Comparison of ENCODE assay signal across 8 mouse cellular contexts in genomic region chr10:83359451-83359850, GRCm38 (mm10). TPM values are rescaled to one million over a fixed set of nuclear protein-coding genes. Genes with fewer than 3 reads are reported as not detected.
DNase-seq lines count a peak whose midpoint lies in the region; ATAC-seq and TF ChIP-seq lines count a peak whose summit lies in the region.

No protein-coding gene starts in this region.

- intact Hi-C loops in gastrocnemius, adult 2 months (cut with DNase I): no loop called here
- intact Hi-C loops in gastrocnemius, postnatal 14 days (cut with DNase I; ENCODE audit: low total_unique reads): no loop called here

- 88% methylated on average over 4 of the region's 4 CpGs for WGBS in hindbrain, embryonic 16.5 days
- 87% methylated on average over 4 of the region's 4 CpGs for WGBS in macrophage (ENCODE audit: missing documents)

- H3K9ac ChIP-seq in ES-E14 (ENCODE audit: insufficient read depth, low read depth, low read length, poor library complexity, severe bottlenecking): peak overlapping the region; percentile 64; the same call in 1 of the 2 replicates
- peak overlapping the region; percentile 51; the same call in 1 of the 2 replicates for H3K9ac ChIP-seq in hindbrain, embryonic 16.5 days (ENCODE audit: low read depth, low read length)

- in situ Hi-C loops in ES-E14 (cut with MboI; ENCODE audit: low sequenced_read_pairs in 2 of 2, unreplicated experiment in 2 of 2): no loop called here

- peak overlapping the region; percentile 62 for H3K4me2 ChIP-seq in hindbrain, embryonic 16.5 days (ENCODE audit: low read length)

- peak overlapping the region; percentile 95 for H3K4me3 ChIP-seq in gastrocnemius, adult 2 months
- peak overlapping the region; percentile 39 to 82; a peak in 3 of 4 replicates for H3K4me3 ChIP-seq in ES-E14 (ENCODE audit: insufficient read depth in 1 of 2, low read depth in 1 of 2, low read length in 2 of 2, poor library complexity in 1 of 2, severe bottlenecking in 1 of 2)
- peak overlapping the region; percentile 93 for H3K4me3 ChIP-seq in hindbrain, embryonic 16.5 days (ENCODE audit: low read length)
- H3K4me3 ChIP-seq in macrophage (ENCODE audit: inconsistent target): peak overlapping the region; percentile 52; the same call in 1 of the 2 replicates

- H3K4me1 ChIP-seq in ES-E14 (ENCODE audit: control insufficient read depth in 2 of 2, insufficient read depth in 2 of 2, low read length in 2 of 2, poor library complexity in 1 of 2): peaks cover 3 to 7% of the 10 kb centered on the region in 2 experiments; a peak in 2 of 4 replicates
- H3K4me1 ChIP-seq in hindbrain, embryonic 16.5 days (ENCODE audit: control insufficient read depth, insufficient read depth, low read depth, low read length): peaks cover 11% of the 10 kb centered on the region

- DNase-seq in gastrocnemius, adult 2 months: no peak
- DNase-seq in gastrocnemius, postnatal 14 days: no peak
- DNase-seq in ES-E14 (ENCODE audit: low read depth, low spot score): no peak
- no peak for DNase-seq in adipocyte (ENCODE audit: low spot score)
- no peak for DNase-seq in gastrocnemius, postnatal 25 days

- no peaks in the 10 kb centered on the region for H3K27me3 ChIP-seq in hindbrain, embryonic 16.5 days (replicated peaks; ENCODE audit: control insufficient read depth, insufficient read depth, low read length)

- H3K36me3 ChIP-seq in ES-E14 (ENCODE audit: control insufficient read depth, insufficient read depth, low read length, poor library complexity, severe bottlenecking) (peaks cover 19% of the 10 kb centered on the region), macrophage (ENCODE audit: inconsistent target) (peaks cover 11% of the 10 kb centered on the region; the same call in 1 of the 2 replicates)
- H3K36me3 ChIP-seq in hindbrain, embryonic 16.5 days (ENCODE audit: control insufficient read depth, insufficient read depth, low read length): peaks cover 4% of the 10 kb centered on the region; the same call in 1 of the 2 replicates

- H3K79me2 ChIP-seq in macrophage (ENCODE audit: inconsistent target): peaks cover 35% of the 10 kb centered on the region

- ATAC-seq in hindbrain, embryonic 16.5 days: no peak
- no peak for ATAC-seq in cerebellum, adult (ENCODE audit: insufficient number of reproducible peaks, low FRiP score, low TSS enrichment)

- no peak for TF ChIP-seq CTCF in gastrocnemius, adult 2 months (IDR thresholded peaks at IDR 0.05)

- H3K9me3 ChIP-seq in ES-E14 (ENCODE audit: control insufficient read depth, insufficient read depth, low read depth, low read length): no peaks in the 10 kb centered on the region
- no peaks in the 10 kb centered on the region for H3K9me3 ChIP-seq in hindbrain, embryonic 16.5 days (ENCODE audit: control insufficient read depth, low read length)

- H3K27ac ChIP-seq in gastrocnemius, adult 2 months: peak overlapping the region; percentile 85
- H3K27ac ChIP-seq in ES-E14 (ENCODE audit: insufficient read depth, low read depth, low read length, poor library complexity, severe bottlenecking) (no peak overlapping the region), macrophage (peak overlapping the region; percentile 37)
- H3K27ac ChIP-seq in hindbrain, embryonic 16.5 days (ENCODE audit: low read depth, low read length): peak overlapping the region; percentile 71

TF ChIP-seq in ES-E14, 5 proteins besides CTCF, POLR2A, EP300 and RAD21:
- TF ChIP-seq ZNF384 (IDR thresholded peaks at IDR 0.05; ENCODE audit: low read depth, low read length) (no peak), CHD2 (IDR thresholded peaks at IDR 0.05; ENCODE audit: low read depth, low read length) (no peak), MAFK (IDR thresholded peaks at IDR 0.05; ENCODE audit: insufficient read depth, low read depth, low read length) (no peak), HCFC1 (IDR thresholded peaks at IDR 0.05; ENCODE audit: borderline replicate concordance, insufficient read depth, low read length) (no peak)

RNA-seq across cellular contexts. Expression of gene D10Wsu102e, which starts 0.6 kb away (rescaled TPM):
- total RNA-seq in gastrocnemius, adult 2 months (2021): under 1 TPM; 0.70 to 0.84 TPM
- total RNA-seq in gastrocnemius, postnatal 14 days (2021): under 1 TPM; 0.64 to 0.70 TPM
- total RNA-seq in ES-E14 (2012; rRNA removed): 3.5 and 4.5 TPM in 2 replicates
- polyA plus RNA-seq in hindbrain, embryonic 16.5 days (2015; fragmentation: Nextera tagmentation; extraction: Ambion mirVana): 0.77 and 0.78 TPM in 2 replicates
- 10 to 100 TPM in 4 of 26 experiments, 1 to 10 TPM in 22; 1.9 to 16.3 (median 7.6) TPM for total RNA-seq in macrophage (2018; cell fraction: chromatin; rRNA removed)
- total RNA-seq in macrophage (2018; cell fraction: cytosol; rRNA removed): under 1 TPM; 0.38 to 0.90 (median 0.55) TPM
- total RNA-seq in macrophage (2018; cell fraction: nucleus; rRNA removed): 10 to 100 TPM in 3 of 26 experiments, 1 to 10 TPM in 23; 1.3 to 12.0 (median 4.1) TPM
- polyA plus RNA-seq in macrophage (2018): 0.41 to 0.67 TPM (median 0.49 TPM) in 3 replicates
- under 1 TPM; 0.59 to 0.62 TPM for total RNA-seq in gastrocnemius, postnatal 25 days (2021)

RNA-seq across cellular contexts. Expression of gene Slc41a2, which starts 21.8 kb away (rescaled TPM):
- total RNA-seq in gastrocnemius, adult 2 months (2021): 1 to 10 TPM in 1 of 2 experiments, under 1 TPM in 1; 0.46 to 1.1 TPM
- 1 to 10 TPM; 1.4 to 1.8 TPM for total RNA-seq in gastrocnemius, postnatal 14 days (2021)
- total RNA-seq in ES-E14 (2012; rRNA removed): 0.63 and 1.1 TPM in 2 replicates
- 11.0 and 11.6 TPM in 2 replicates for polyA plus RNA-seq in hindbrain, embryonic 16.5 days (2015; fragmentation: Nextera tagmentation; extraction: Ambion mirVana)
- 100 to 1,000 TPM in 6 of 26 experiments, 10 to 100 TPM in 20; 34.9 to 224 (median 71.5) TPM for total RNA-seq in macrophage (2018; cell fraction: chromatin; rRNA removed)
- 10 to 100 TPM; 17.6 to 37.8 (median 23.1) TPM for total RNA-seq in macrophage (2018; cell fraction: cytosol; rRNA removed)
- total RNA-seq in macrophage (2018; cell fraction: nucleus; rRNA removed): 100 to 1,000 TPM in 1 of 26 experiments, 10 to 100 TPM in 25; 28.8 to 138 (median 41.8) TPM
- polyA plus RNA-seq in macrophage (2018): 15.4 to 19.3 TPM (median 15.9 TPM) in 3 replicates
- total RNA-seq in gastrocnemius, postnatal 25 days (2021): 1 to 10 TPM in 1 of 2 experiments, under 1 TPM in 1; 0.92 to 1.1 TPM
